Comparison of ENCODE assay signal across 9 mouse cellular contexts in the genomic region with DNA sequence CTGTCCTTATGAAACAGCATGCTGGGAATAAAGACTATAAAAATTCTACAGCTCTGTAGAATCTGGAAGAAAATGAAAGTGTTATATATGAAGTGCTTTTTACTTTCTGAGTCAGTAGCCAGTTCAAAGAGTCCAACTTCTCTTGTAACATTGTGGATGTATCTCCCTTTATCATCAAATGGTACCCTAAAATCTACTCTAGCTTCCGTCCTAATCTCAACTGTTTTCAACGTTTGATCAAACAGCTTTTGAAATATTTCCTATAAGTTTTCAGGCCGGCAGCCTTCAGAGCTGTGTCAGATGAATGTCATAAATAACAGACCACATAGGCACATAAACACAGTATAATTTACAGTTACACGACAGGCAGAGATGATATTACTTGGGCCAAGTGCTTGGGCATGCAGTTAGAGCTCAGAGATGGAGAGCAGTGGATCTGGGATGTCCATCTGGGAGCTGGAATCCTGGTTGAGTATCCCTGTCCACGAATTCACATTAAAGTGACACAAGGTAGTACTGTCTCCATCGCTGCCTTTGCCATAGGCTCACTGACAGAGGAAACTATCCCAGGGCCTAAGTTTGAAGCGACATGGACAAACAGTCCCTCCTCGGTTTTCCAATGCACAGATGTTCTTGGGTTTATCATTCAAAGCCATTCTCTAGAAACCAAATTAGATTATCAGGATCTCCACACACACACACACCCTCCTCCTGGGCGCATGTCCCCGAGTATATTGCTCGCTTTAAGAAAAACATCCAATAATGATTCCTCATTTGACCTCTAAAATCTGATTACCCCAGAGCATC. TPM values are rescaled to one million over a fixed set of nuclear protein-coding genes. Genes with fewer than 3 reads are reported as not detected.
DNase-seq lines count a peak whose midpoint lies in the region; ATAC-seq lines count a peak whose summit lies in the region.
"Had no signal": no experiment of that assay in that cellular context is flagged by ENCODE, and none has a peak within 500 bp of the region (broad histone marks: within the 10 kb centered on the region; RNA-seq: fewer than 3 reads in every experiment).

No protein-coding gene starts in this region.

- WGBS in liver, embryonic 12.5 days (ENCODE audit: insufficient replicate concordance), result 35% methylated on average over 11 of the region's 11 CpGs
- 70% methylated on average over 11 of the region's 11 CpGs for WGBS in stomach, embryonic 15.5 days

- peak; percentile 30 to 53 for DNase-seq in cerebellum, postnatal 25 days
- no peak for DNase-seq in cerebellum, adult 18-20 months
- no peak for DNase-seq in adrenal gland, postnatal 4 days (ENCODE audit: low spot score in 2 of 2)
- DNase-seq: gastrocnemius, postnatal 14 days had no signal

- H3K36me3 ChIP-seq in megakaryocyte, embryonic 14.5 days (replicated peaks; ENCODE audit: low read length), result peaks cover 44% of the 10 kb centered on the region
- no peaks in the 10 kb centered on the region for H3K36me3 ChIP-seq in liver, embryonic 12.5 days
- no peaks in the 10 kb centered on the region for H3K36me3 ChIP-seq in stomach, embryonic 15.5 days

- H3K4me3 ChIP-seq in megakaryocyte, embryonic 14.5 days (replicated peaks), result peak overlapping the region; percentile 98
- H3K4me3 ChIP-seq in liver, embryonic 12.5 days, result peak overlapping the region; percentile 67
- no peak overlapping the region; the same call in 1 of the 2 replicates for H3K4me3 ChIP-seq in stomach, embryonic 15.5 days (replicated peaks)

- no peak for ATAC-seq in megakaryocyte, adult 5-6 weeks (ENCODE audit: poor library complexity, severe bottlenecking)
- ATAC-seq in liver, embryonic 12.5 days, result no peak
- ATAC-seq in stomach, embryonic 15.5 days (ENCODE audit: insufficient read depth, low FRiP score, low read depth), result no peak
- no peak for ATAC-seq in cerebellum, adult (ENCODE audit: insufficient number of reproducible peaks, low FRiP score, low TSS enrichment)

- no peaks in the 10 kb centered on the region for H3K9me3 ChIP-seq in megakaryocyte, embryonic 14.5 days
- H3K9me3 ChIP-seq in liver, embryonic 12.5 days (replicated peaks), result no peaks in the 10 kb centered on the region
- no peaks in the 10 kb centered on the region for H3K9me3 ChIP-seq in stomach, embryonic 15.5 days

- peak overlapping the region; percentile 99 for H3K27ac ChIP-seq in liver, embryonic 12.5 days
- peak overlapping the region; percentile 100; the same call in 1 of the 2 replicates for H3K27ac ChIP-seq in stomach, embryonic 15.5 days

- peak overlapping the region; percentile 44; the same call in 1 of the 2 replicates for H3K9ac ChIP-seq in liver, embryonic 12.5 days
- no peak overlapping the region for H3K9ac ChIP-seq in stomach, embryonic 15.5 days

- no peaks in the 10 kb centered on the region for H3K27me3 ChIP-seq in megakaryocyte, embryonic 14.5 days (replicated peaks)
- peaks cover 15% of the 10 kb centered on the region; the same call in 1 of the 2 replicates for H3K27me3 ChIP-seq in liver, embryonic 12.5 days (replicated peaks)
- no peaks in the 10 kb centered on the region for H3K27me3 ChIP-seq in stomach, embryonic 15.5 days (replicated peaks)

- H3K4me2 ChIP-seq in liver, embryonic 12.5 days, result peak overlapping the region; percentile 90
- 0 out of 2 replicates have a peak overlapping the region, but pooled peaks have one; percentile 57 for H3K4me2 ChIP-seq in stomach, embryonic 15.5 days

- H3K4me1 ChIP-seq in megakaryocyte, embryonic 14.5 days, result peaks cover 73% of the 10 kb centered on the region
- H3K4me1 ChIP-seq in liver, embryonic 12.5 days, result peaks cover 43% of the 10 kb centered on the region
- peaks cover 11% of the 10 kb centered on the region; the same call in 1 of the 2 replicates for H3K4me1 ChIP-seq in stomach, embryonic 15.5 days

RNA-seq across cellular contexts. Expression of a gene that starts 4.4 kb away (rescaled TPM):
- polyA plus RNA-seq in megakaryocyte, embryonic 14.5 days (2012; ENCODE audit: insufficient read depth, low replicate concordance), result 7.9 and 18.5 TPM in 2 replicates
- total RNA-seq in megakaryocyte, adult 5-6 weeks (2015), result 11.9 and 13.6 TPM in 2 replicates
- 8.3 and 13.0 TPM in 2 replicates for total RNA-seq in megakaryocyte, adult 5-6 weeks (2017)
- polyA plus RNA-seq in liver, embryonic 12.5 days (2016; fragmentation: Nextera tagmentation; extraction: Ambion mirVana), result 6.5 and 7.8 TPM in 2 replicates
- 21.5 and 24.2 TPM in 2 replicates for polyA plus RNA-seq in stomach, embryonic 15.5 days (2015; fragmentation: Nextera tagmentation; extraction: Ambion mirVana)
- total RNA-seq in adrenal gland, postnatal 4 days (2021), result 10 to 100 TPM; 23.3 to 29.2 TPM

Comparison
In these comparisons a context has a peak if more than half of its experiments do, and no peak if none do; other contexts are left out.
1. DNase-seq: peak in cerebellum, postnatal 25 days (2 of 2); none in cerebellum, adult 18-20 months (0 of 2) and adrenal gland, postnatal 4 days (0 of 2).